ENCODE assay signal across 8 mouse cellular contexts in genomic region chr4:97839406-97840101, GRCm38 (mm10).
A peak's percentile ranks its signal among the peaks of the same experiment; 100 is the strongest.
DNase-seq lines count a peak whose midpoint lies in the region; ATAC-seq and TF ChIP-seq lines count a peak whose summit lies in the region.
"Had no signal": no experiment of that assay in that cellular context is flagged by ENCODE, and none has a peak within 500 bp of the region (broad histone marks: within the 10 kb centered on the region; RNA-seq: fewer than 3 reads in every experiment).

No protein-coding gene starts in this region.

- H3K4me1 ChIP-seq in lung, postnatal 0 days (ENCODE audit: insufficient read depth, low read depth, low read length): peaks cover 23% of the 10 kb centered on the region; the same call in 1 of the 2 replicates
- peaks cover 21% of the 10 kb centered on the region for H3K4me1 ChIP-seq in lung, adult 2 months (ENCODE audit: control insufficient read depth, insufficient read depth, low read length)
- H3K4me1 ChIP-seq in forebrain, embryonic 14.5 days (ENCODE audit: control insufficient read depth, insufficient read depth, low read length): peaks cover 56% of the 10 kb centered on the region
- H3K4me1 ChIP-seq in limb, embryonic 13.5 days: peaks cover 89% of the 10 kb centered on the region

- no peak for TF ChIP-seq CTCF in lung, postnatal 0 days (IDR thresholded peaks at IDR 0.05)
- no peak for TF ChIP-seq CTCF in lung, adult 2 months (IDR thresholded peaks at IDR 0.05; ENCODE audit: insufficient read depth, low read length)

- peak; percentile 18 for DNase-seq in lung, postnatal 0 days (ENCODE audit: low spot score)
- DNase-seq in lung, adult 2 months: no peak
- DNase-seq in forebrain, embryonic 14.5 days (ENCODE audit: low spot score): peak; percentile 37
- peak; percentile 14 for DNase-seq in testis, postnatal 14 days (ENCODE audit: low spot score)
- DNase-seq in cerebellum, postnatal 36 days: no peak
- DNase-seq in urinary bladder, postnatal 25 days (ENCODE audit: low spot score): no peak
- DNase-seq: spleen, adult 18-20 months had no signal

- no peak overlapping the region for H3K4me2 ChIP-seq in lung, postnatal 0 days (replicated peaks; ENCODE audit: low read depth, low read length)
- H3K4me2 ChIP-seq in forebrain, embryonic 14.5 days (ENCODE audit: low read length): no peak overlapping the region
- no peak overlapping the region for H3K4me2 ChIP-seq in limb, embryonic 13.5 days (replicated peaks)

- H3K9me3 ChIP-seq in lung, postnatal 0 days (ENCODE audit: low read length): no peaks in the 10 kb centered on the region
- H3K9me3 ChIP-seq in forebrain, embryonic 14.5 days (replicated peaks; ENCODE audit: control insufficient read depth, low read length): no peaks in the 10 kb centered on the region
- no peaks in the 10 kb centered on the region for H3K9me3 ChIP-seq in limb, embryonic 13.5 days

- TF ChIP-seq POLR2A in lung, adult 2 months (IDR thresholded peaks at IDR 0.05; ENCODE audit: borderline replicate concordance, extremely low read depth, low read depth, low read length): no peak

- no peaks in the 10 kb centered on the region for H3K27me3 ChIP-seq in lung, postnatal 0 days (replicated peaks; ENCODE audit: insufficient read depth, low read length)
- H3K27me3 ChIP-seq in forebrain, embryonic 14.5 days (replicated peaks; ENCODE audit: control insufficient read depth, insufficient read depth, low read length): no peaks in the 10 kb centered on the region
- H3K27me3 ChIP-seq in limb, embryonic 13.5 days: no peaks in the 10 kb centered on the region

- H3K9ac ChIP-seq in lung, postnatal 0 days (replicated peaks; ENCODE audit: low read depth): no peak overlapping the region
- H3K9ac ChIP-seq in forebrain, embryonic 14.5 days (ENCODE audit: low read length): 0 out of 2 replicates have a peak overlapping the region, but pooled peaks have one; percentile 0
- H3K9ac ChIP-seq in limb, embryonic 13.5 days: peak overlapping the region; percentile 14; the same call in 1 of the 2 replicates

- ATAC-seq in lung, postnatal 0 days: no peak
- ATAC-seq in forebrain, embryonic 14.5 days: peak; percentile 73
- ATAC-seq in limb, embryonic 13.5 days (ENCODE audit: low FRiP score, low read depth): no peak

- no peaks in the 10 kb centered on the region for H3K36me3 ChIP-seq in lung, postnatal 0 days (ENCODE audit: insufficient read depth, low read length)
- no peaks in the 10 kb centered on the region for H3K36me3 ChIP-seq in forebrain, embryonic 14.5 days (ENCODE audit: control insufficient read depth, insufficient read depth, low read length)
- no peaks in the 10 kb centered on the region for H3K36me3 ChIP-seq in limb, embryonic 13.5 days

- peak overlapping the region; percentile 20; the same call in 1 of the 2 replicates for H3K27ac ChIP-seq in lung, postnatal 0 days (ENCODE audit: low read length)
- H3K27ac ChIP-seq in forebrain, embryonic 14.5 days (ENCODE audit: low read depth, low read length): peak overlapping the region; percentile 21; the same call in 1 of the 2 replicates
- H3K27ac ChIP-seq in limb, embryonic 13.5 days: no peak overlapping the region

- 35% methylated on average over 7 of the region's 7 CpGs for WGBS in lung, postnatal 0 days
- 46% methylated on average over 7 of the region's 7 CpGs for WGBS in lung, adult 2 months
- 26% methylated on average over 7 of the region's 7 CpGs for WGBS in forebrain, embryonic 14.5 days
- 21% methylated on average over 7 of the region's 7 CpGs for WGBS in limb, embryonic 13.5 days

- no peak for TF ChIP-seq EP300 in lung, postnatal 0 days (IDR thresholded peaks at IDR 0.05)

- no peak overlapping the region for H3K4me3 ChIP-seq in lung, postnatal 0 days (ENCODE audit: low read depth, low read length)
- no peak overlapping the region for H3K4me3 ChIP-seq in lung, adult 2 months (replicated peaks; ENCODE audit: extremely low read depth, low read depth, low read length)
- H3K4me3 ChIP-seq in forebrain, embryonic 14.5 days (ENCODE audit: low read depth, low read length): no peak overlapping the region
- no peak overlapping the region for H3K4me3 ChIP-seq in limb, embryonic 13.5 days

Comparison
In these comparisons a context has a peak if more than half of its experiments do, and no peak if none do; other contexts are left out.
1. DNase-seq: peak in lung, postnatal 0 days (single experiment), forebrain, embryonic 14.5 days (single experiment) and testis, postnatal 14 days (single experiment); none in lung, adult 2 months (single experiment), cerebellum, postnatal 36 days (0 of 2) and urinary bladder, postnatal 25 days (single experiment).